In genomic region chr2:38420498-38420897, GRCm38 (mm10) we compare ENCODE assay signal across 21 mouse cellular contexts.
DNase-seq lines count a peak whose midpoint lies in the region; ATAC-seq lines count a peak whose summit lies in the region.
"Had no signal": no experiment of that assay in that cellular context is flagged by ENCODE, and none has a peak within 500 bp of the region (broad histone marks: within the 10 kb centered on the region; RNA-seq: fewer than 3 reads in every experiment).

No protein-coding gene starts in this region.

- no peak overlapping the region for H3K27ac ChIP-seq in embryonic facial prominence, embryonic 13.5 days
- H3K27ac ChIP-seq in embryonic facial prominence, embryonic 10.5 days (replicated peaks) = no peak overlapping the region
- no peak overlapping the region for H3K27ac ChIP-seq in midbrain, embryonic 11.5 days (ENCODE audit: low read depth, low read length)
- no peak overlapping the region for H3K27ac ChIP-seq in midbrain, embryonic 10.5 days (replicated peaks)
- no peak overlapping the region for H3K27ac ChIP-seq in embryonic facial prominence, embryonic 14.5 days (replicated peaks; ENCODE audit: low read depth, low read length)
- H3K27ac ChIP-seq in embryonic facial prominence, embryonic 15.5 days (replicated peaks) = no peak overlapping the region
- H3K27ac ChIP-seq in intestine, embryonic 16.5 days (ENCODE audit: low read length) = no peak overlapping the region

- peak; percentile 48; the same call in 1 of the 2 replicates for ATAC-seq in embryonic facial prominence, embryonic 13.5 days (ENCODE audit: insufficient number of reproducible peaks, insufficient read depth, low FRiP score, low TSS enrichment, low read depth)
- no peak for ATAC-seq in midbrain, embryonic 11.5 days (ENCODE audit: low FRiP score)
- ATAC-seq in embryonic facial prominence, embryonic 14.5 days (ENCODE audit: low read depth) = peak; percentile 75
- peak; percentile 75 for ATAC-seq in embryonic facial prominence, embryonic 15.5 days (ENCODE audit: insufficient number of reproducible peaks, low FRiP score, low TSS enrichment, low read depth)
- ATAC-seq in intestine, embryonic 16.5 days = no peak
- ATAC-seq: activated CD4-positive, CD25-positive, alpha-beta regulatory T cell, adult 4 months; CD4-positive, CD25-positive, alpha-beta regulatory T cell, adult 4 months; Patski had no signal

- no peak overlapping the region for H3K4me3 ChIP-seq in embryonic facial prominence, embryonic 13.5 days
- no peak overlapping the region for H3K4me3 ChIP-seq in embryonic facial prominence, embryonic 10.5 days
- H3K4me3 ChIP-seq in midbrain, embryonic 11.5 days (ENCODE audit: low read depth, low read length) = no peak overlapping the region
- no peak overlapping the region for H3K4me3 ChIP-seq in midbrain, embryonic 10.5 days
- no peak overlapping the region for H3K4me3 ChIP-seq in embryonic facial prominence, embryonic 14.5 days (ENCODE audit: low read depth, low read length)
- H3K4me3 ChIP-seq in embryonic facial prominence, embryonic 15.5 days (replicated peaks) = no peak overlapping the region
- no peak overlapping the region for H3K4me3 ChIP-seq in intestine, embryonic 16.5 days (ENCODE audit: low read length)

- WGBS in embryonic facial prominence, embryonic 13.5 days = 53% methylated on average over 3 of the region's 3 CpGs
- WGBS in embryonic facial prominence, embryonic 10.5 days = 60% methylated on average over 3 of the region's 3 CpGs
- WGBS in midbrain, embryonic 11.5 days = 62% methylated on average over 3 of the region's 3 CpGs
- 54% methylated on average over 3 of the region's 3 CpGs for WGBS in midbrain, embryonic 10.5 days
- 35% methylated on average over 3 of the region's 3 CpGs for WGBS in embryonic facial prominence, embryonic 14.5 days
- 50% methylated on average over 3 of the region's 3 CpGs for WGBS in embryonic facial prominence, embryonic 15.5 days
- WGBS in intestine, embryonic 16.5 days = 38% methylated on average over 3 of the region's 3 CpGs

- DNase-seq in embryonic facial prominence, embryonic 10.5 days (ENCODE audit: low spot score) = no peak
- DNase-seq in midbrain, embryonic 11.5 days (ENCODE audit: low spot score, missing footprints) = peak; percentile 45
- no peak for DNase-seq in midbrain, embryonic 10.5 days (ENCODE audit: low spot score)
- peak; percentile 72 for DNase-seq in embryonic facial prominence, embryonic 14.5 days (ENCODE audit: low spot score)
- no peak for DNase-seq in layer of hippocampus, postnatal 10 days (ENCODE audit: low spot score in 2 of 2)
- DNase-seq: adrenal gland, adult 2 months; adrenal gland, adult 8-10 months; adrenal gland, postnatal 10 days; adrenal gland, postnatal 14 days; adrenal gland, postnatal 25 days; adrenal gland, postnatal 36 days; B cell, adult 2 months; cerebellum, adult 11 months; cerebellum, adult 11-12 months had no signal

- no peak overlapping the region for H3K4me2 ChIP-seq in embryonic facial prominence, embryonic 13.5 days
- H3K4me2 ChIP-seq in midbrain, embryonic 11.5 days = no peak overlapping the region
- no peak overlapping the region for H3K4me2 ChIP-seq in embryonic facial prominence, embryonic 14.5 days (ENCODE audit: low read depth, low read length)
- no peak overlapping the region for H3K4me2 ChIP-seq in embryonic facial prominence, embryonic 15.5 days (replicated peaks)
- no peak overlapping the region for H3K4me2 ChIP-seq in intestine, embryonic 16.5 days (ENCODE audit: low read depth, low read length)

- H3K4me1 ChIP-seq in embryonic facial prominence, embryonic 13.5 days = peaks cover 16% of the 10 kb centered on the region
- H3K4me1 ChIP-seq in embryonic facial prominence, embryonic 10.5 days = peaks cover 33% of the 10 kb centered on the region
- H3K4me1 ChIP-seq in midbrain, embryonic 11.5 days (ENCODE audit: control insufficient read depth, insufficient read depth, low read length) = peaks cover 23% of the 10 kb centered on the region
- H3K4me1 ChIP-seq in midbrain, embryonic 10.5 days = peaks cover 44% of the 10 kb centered on the region
- peaks cover 12% of the 10 kb centered on the region for H3K4me1 ChIP-seq in embryonic facial prominence, embryonic 14.5 days (ENCODE audit: control insufficient read depth, insufficient read depth, low read length)
- peaks cover 12% of the 10 kb centered on the region for H3K4me1 ChIP-seq in embryonic facial prominence, embryonic 15.5 days
- H3K4me1 ChIP-seq in intestine, embryonic 16.5 days (ENCODE audit: control insufficient read depth, insufficient read depth, low read length) = no peaks in the 10 kb centered on the region

- H3K36me3 ChIP-seq in embryonic facial prominence, embryonic 13.5 days = no peaks in the 10 kb centered on the region
- H3K36me3 ChIP-seq in embryonic facial prominence, embryonic 10.5 days (replicated peaks) = no peaks in the 10 kb centered on the region
- H3K36me3 ChIP-seq in midbrain, embryonic 11.5 days (ENCODE audit: control insufficient read depth, insufficient read depth, low read length) = no peaks in the 10 kb centered on the region
- no peaks in the 10 kb centered on the region for H3K36me3 ChIP-seq in midbrain, embryonic 10.5 days
- no peaks in the 10 kb centered on the region for H3K36me3 ChIP-seq in embryonic facial prominence, embryonic 14.5 days (ENCODE audit: control insufficient read depth, insufficient read depth, low read length)
- H3K36me3 ChIP-seq in embryonic facial prominence, embryonic 15.5 days = no peaks in the 10 kb centered on the region
- H3K36me3 ChIP-seq in intestine, embryonic 16.5 days (ENCODE audit: control insufficient read depth, insufficient read depth, low read length) = no peaks in the 10 kb centered on the region
- H3K36me3 ChIP-seq: G1E had no signal

- H3K9ac ChIP-seq in embryonic facial prominence, embryonic 13.5 days = no peak overlapping the region
- H3K9ac ChIP-seq in midbrain, embryonic 11.5 days (ENCODE audit: low read length) = no peak overlapping the region
- H3K9ac ChIP-seq in embryonic facial prominence, embryonic 14.5 days (ENCODE audit: low read depth, low read length) = no peak overlapping the region
- no peak overlapping the region for H3K9ac ChIP-seq in embryonic facial prominence, embryonic 15.5 days
- no peak overlapping the region for H3K9ac ChIP-seq in intestine, embryonic 16.5 days (ENCODE audit: low read depth, low read length)

- no peaks in the 10 kb centered on the region for H3K27me3 ChIP-seq in embryonic facial prominence, embryonic 13.5 days
- H3K27me3 ChIP-seq in embryonic facial prominence, embryonic 10.5 days (replicated peaks; ENCODE audit: low read depth, poor library complexity, severe bottlenecking) = 0 out of 2 replicates have a peak, but pooled peaks cover 9% of the 10 kb centered on the region
- H3K27me3 ChIP-seq in midbrain, embryonic 11.5 days (ENCODE audit: control insufficient read depth, insufficient read depth, low read length) = peaks cover 2% of the 10 kb centered on the region; the same call in 1 of the 2 replicates
- H3K27me3 ChIP-seq in midbrain, embryonic 10.5 days (ENCODE audit: low read depth, poor library complexity, severe bottlenecking) = peaks cover 47% of the 10 kb centered on the region
- no peaks in the 10 kb centered on the region for H3K27me3 ChIP-seq in embryonic facial prominence, embryonic 14.5 days (replicated peaks; ENCODE audit: control insufficient read depth, insufficient read depth, low read length)
- no peaks in the 10 kb centered on the region for H3K27me3 ChIP-seq in embryonic facial prominence, embryonic 15.5 days
- H3K27me3 ChIP-seq in intestine, embryonic 16.5 days (replicated peaks; ENCODE audit: control insufficient read depth, insufficient read depth, low read length) = no peaks in the 10 kb centered on the region

- no peaks in the 10 kb centered on the region for H3K9me3 ChIP-seq in embryonic facial prominence, embryonic 13.5 days
- no peaks in the 10 kb centered on the region for H3K9me3 ChIP-seq in embryonic facial prominence, embryonic 10.5 days
- no peaks in the 10 kb centered on the region for H3K9me3 ChIP-seq in midbrain, embryonic 11.5 days (ENCODE audit: control insufficient read depth, low read length)
- no peaks in the 10 kb centered on the region for H3K9me3 ChIP-seq in midbrain, embryonic 10.5 days (replicated peaks)
- H3K9me3 ChIP-seq in embryonic facial prominence, embryonic 14.5 days (ENCODE audit: control insufficient read depth, low read length) = no peaks in the 10 kb centered on the region
- H3K9me3 ChIP-seq in embryonic facial prominence, embryonic 15.5 days (replicated peaks) = no peaks in the 10 kb centered on the region
- no peaks in the 10 kb centered on the region for H3K9me3 ChIP-seq in intestine, embryonic 16.5 days (ENCODE audit: control insufficient read depth, low read length)
- H3K9me3 ChIP-seq: G1E had no signal

Comparison
In these comparisons a context has a peak if more than half of its experiments do, and no peak if none do; other contexts are left out.
1. DNase-seq: peak in midbrain, embryonic 11.5 days (single experiment) and embryonic facial prominence, embryonic 14.5 days (single experiment); none in embryonic facial prominence, embryonic 10.5 days (single experiment), midbrain, embryonic 10.5 days (single experiment) and layer of hippocampus, postnatal 10 days (0 of 2).
2. ATAC-seq: peak in embryonic facial prominence, embryonic 13.5 days (single experiment), embryonic facial prominence, embryonic 14.5 days (single experiment) and embryonic facial prominence, embryonic 15.5 days (single experiment); none in midbrain, embryonic 11.5 days (single experiment) and intestine, embryonic 16.5 days (single experiment).